Comparison of ENCODE assay signal across 21 mouse cellular contexts in genomic region chr9:21923036-21923435, GRCm38 (mm10). TPM values are rescaled to one million over a fixed set of nuclear protein-coding genes. Genes with fewer than 3 reads are reported as not detected.
DNase-seq lines count a peak whose midpoint lies in the region; ATAC-seq and TF ChIP-seq lines count a peak whose summit lies in the region.
"Had no signal": no experiment of that assay in that cellular context is flagged by ENCODE, and none has a peak within 500 bp of the region (broad histone marks: within the 10 kb centered on the region; RNA-seq: fewer than 3 reads in every experiment).

No protein-coding gene starts in this region.

- no peak overlapping the region for H3K4me3 ChIP-seq in heart, embryonic 12.5 days
- H3K4me3 ChIP-seq in kidney, embryonic 15.5 days (replicated peaks): no peak overlapping the region
- H3K4me3 ChIP-seq in kidney, embryonic 14.5 days (ENCODE audit: low read length): no peak overlapping the region
- no peak overlapping the region for H3K4me3 ChIP-seq in midbrain, embryonic 11.5 days (ENCODE audit: low read depth, low read length)
- no peak overlapping the region for H3K4me3 ChIP-seq in midbrain, postnatal 0 days (ENCODE audit: low read depth, low read length)
- H3K4me3 ChIP-seq: embryonic facial prominence, embryonic 15.5 days; forebrain, embryonic 10.5 days; hindbrain, embryonic 15.5 days; limb, embryonic 13.5 days; lung, embryonic 15.5 days had no signal

- intact Hi-C loops in heart, postnatal 36 days (cut with DNase I): no loop called here

- H3K27ac ChIP-seq in heart, embryonic 12.5 days (ENCODE audit: poor library complexity, severe bottlenecking): peak overlapping the region; percentile 91; the same call in 1 of the 2 replicates
- 0 out of 2 replicates have a peak overlapping the region, but pooled peaks have one; percentile 71 for H3K27ac ChIP-seq in kidney, embryonic 15.5 days
- H3K27ac ChIP-seq in kidney, embryonic 14.5 days (ENCODE audit: low read depth, low read length): no peak overlapping the region
- no peak overlapping the region for H3K27ac ChIP-seq in midbrain, embryonic 11.5 days (ENCODE audit: low read depth, low read length)
- no peak overlapping the region for H3K27ac ChIP-seq in midbrain, postnatal 0 days (ENCODE audit: low read depth, low read length)
- H3K27ac ChIP-seq: embryonic facial prominence, embryonic 15.5 days; forebrain, embryonic 10.5 days; hindbrain, embryonic 15.5 days; limb, embryonic 13.5 days had no signal

- DNase-seq in heart, postnatal 36 days: no peak
- DNase-seq in midbrain, embryonic 11.5 days (ENCODE audit: low spot score, missing footprints): peak; percentile 80
- no peak for DNase-seq in midbrain, postnatal 0 days (ENCODE audit: low spot score)
- no peak for DNase-seq in right cerebral cortex, postnatal 10 days (ENCODE audit: low spot score in 2 of 2)
- DNase-seq: cerebellum, adult 2 months; cerebellum, postnatal 36 days; forebrain, postnatal 0 days; midbrain, embryonic 14.5 days; retina, postnatal 1 day; right cerebral cortex, postnatal 4 days had no signal

- no peaks in the 10 kb centered on the region for H3K27me3 ChIP-seq in heart, embryonic 12.5 days (replicated peaks)
- H3K27me3 ChIP-seq in kidney, embryonic 15.5 days: no peaks in the 10 kb centered on the region
- no peaks in the 10 kb centered on the region for H3K27me3 ChIP-seq in kidney, embryonic 14.5 days (ENCODE audit: control insufficient read depth, insufficient read depth, low read length)
- no peaks in the 10 kb centered on the region; the same call in none of the 2 replicates for H3K27me3 ChIP-seq in midbrain, embryonic 11.5 days (ENCODE audit: control insufficient read depth, insufficient read depth, low read length)
- H3K27me3 ChIP-seq in midbrain, postnatal 0 days (ENCODE audit: insufficient read depth, low read length): no peaks in the 10 kb centered on the region
- H3K27me3 ChIP-seq: embryonic facial prominence, embryonic 15.5 days; hindbrain, embryonic 15.5 days; limb, embryonic 13.5 days; lung, embryonic 15.5 days had no signal

- no peak for TF ChIP-seq CTCF in midbrain, postnatal 0 days (IDR thresholded peaks at IDR 0.05)

- no peaks in the 10 kb centered on the region for H3K9me3 ChIP-seq in heart, embryonic 12.5 days (replicated peaks)
- no peaks in the 10 kb centered on the region for H3K9me3 ChIP-seq in kidney, embryonic 15.5 days (replicated peaks)
- H3K9me3 ChIP-seq in kidney, embryonic 14.5 days (ENCODE audit: control insufficient read depth, low read length): no peaks in the 10 kb centered on the region
- no peaks in the 10 kb centered on the region for H3K9me3 ChIP-seq in midbrain, embryonic 11.5 days (ENCODE audit: control insufficient read depth, low read length)
- no peaks in the 10 kb centered on the region for H3K9me3 ChIP-seq in midbrain, postnatal 0 days (ENCODE audit: low read length)
- H3K9me3 ChIP-seq: embryonic facial prominence, embryonic 15.5 days; forebrain, embryonic 10.5 days; hindbrain, embryonic 15.5 days; limb, embryonic 13.5 days; lung, embryonic 15.5 days had no signal

- no peaks in the 10 kb centered on the region; the same call in 1 of the 2 replicates for H3K36me3 ChIP-seq in heart, embryonic 12.5 days
- H3K36me3 ChIP-seq in kidney, embryonic 15.5 days: peaks cover 19% of the 10 kb centered on the region
- no peaks in the 10 kb centered on the region; the same call in 1 of the 2 replicates for H3K36me3 ChIP-seq in kidney, embryonic 14.5 days (ENCODE audit: control insufficient read depth, insufficient read depth, low read length)
- H3K36me3 ChIP-seq in midbrain, embryonic 11.5 days (ENCODE audit: control insufficient read depth, insufficient read depth, low read length): no peaks in the 10 kb centered on the region
- no peaks in the 10 kb centered on the region for H3K36me3 ChIP-seq in midbrain, postnatal 0 days (ENCODE audit: insufficient read depth, low read length)

- H3K4me1 ChIP-seq in heart, embryonic 12.5 days (replicated peaks): peaks cover 36% of the 10 kb centered on the region
- H3K4me1 ChIP-seq in kidney, embryonic 15.5 days: peaks cover 34% of the 10 kb centered on the region
- peaks cover 9% of the 10 kb centered on the region for H3K4me1 ChIP-seq in kidney, embryonic 14.5 days (ENCODE audit: control insufficient read depth, insufficient read depth, low read length)
- H3K4me1 ChIP-seq in midbrain, embryonic 11.5 days (ENCODE audit: control insufficient read depth, insufficient read depth, low read length): peaks cover 14% of the 10 kb centered on the region
- H3K4me1 ChIP-seq in midbrain, postnatal 0 days (ENCODE audit: insufficient read depth, low read length): peaks cover 8% of the 10 kb centered on the region; the same call in 1 of the 2 replicates

- 90% methylated on average over 4 of the region's 4 CpGs for WGBS in heart, embryonic 12.5 days
- WGBS in kidney, embryonic 15.5 days: 91% methylated on average over 4 of the region's 4 CpGs
- WGBS in kidney, embryonic 14.5 days: 92% methylated on average over 4 of the region's 4 CpGs
- WGBS in midbrain, embryonic 11.5 days: 93% methylated on average over 4 of the region's 4 CpGs
- 85% methylated on average over 4 of the region's 4 CpGs for WGBS in midbrain, postnatal 0 days

- H3K4me2 ChIP-seq in heart, embryonic 12.5 days: no peak overlapping the region
- H3K4me2 ChIP-seq in kidney, embryonic 15.5 days: no peak overlapping the region
- no peak overlapping the region for H3K4me2 ChIP-seq in kidney, embryonic 14.5 days (replicated peaks; ENCODE audit: low read depth, low read length)
- no peak overlapping the region for H3K4me2 ChIP-seq in midbrain, embryonic 11.5 days
- no peak overlapping the region for H3K4me2 ChIP-seq in midbrain, postnatal 0 days (ENCODE audit: low read depth, low read length, poor library complexity, severe bottlenecking)
- H3K4me2 ChIP-seq: embryonic facial prominence, embryonic 15.5 days; hindbrain, embryonic 15.5 days; limb, embryonic 13.5 days; lung, embryonic 15.5 days had no signal

- no peak for ATAC-seq in heart, embryonic 12.5 days (ENCODE audit: insufficient number of reproducible peaks, low FRiP score)
- no peak for ATAC-seq in kidney, embryonic 15.5 days (replicated peaks; ENCODE audit: low FRiP score)
- no peak for ATAC-seq in kidney, embryonic 14.5 days (ENCODE audit: low FRiP score, low TSS enrichment)
- no peak for ATAC-seq in midbrain, embryonic 11.5 days (ENCODE audit: low FRiP score)
- ATAC-seq in midbrain, postnatal 0 days (ENCODE audit: low FRiP score): no peak
- ATAC-seq: forebrain, postnatal 0 days; intestine, embryonic 16.5 days had no signal

- no peak overlapping the region for H3K9ac ChIP-seq in heart, embryonic 12.5 days
- H3K9ac ChIP-seq in kidney, embryonic 15.5 days: no peak overlapping the region
- H3K9ac ChIP-seq in kidney, embryonic 14.5 days (ENCODE audit: low read depth, low read length): no peak overlapping the region
- H3K9ac ChIP-seq in midbrain, embryonic 11.5 days (ENCODE audit: low read length): no peak overlapping the region
- H3K9ac ChIP-seq in midbrain, postnatal 0 days (replicated peaks; ENCODE audit: low read length, poor library complexity, severe bottlenecking): no peak overlapping the region
- H3K9ac ChIP-seq: embryonic facial prominence, embryonic 15.5 days; forebrain, postnatal 0 days; hindbrain, embryonic 15.5 days; limb, embryonic 13.5 days; lung, embryonic 15.5 days had no signal

RNA-seq across cellular contexts. Expression of gene Ccdc159, which starts 4.2 kb away (rescaled TPM):
- polyA plus RNA-seq in heart, embryonic 12.5 days (2016; fragmentation: Nextera tagmentation; extraction: Ambion mirVana): 2.7 and 3.8 TPM in 2 replicates
- total RNA-seq in heart, postnatal 36 days (2021): 1 to 10 TPM; 2.1 to 2.5 TPM
- polyA plus RNA-seq in kidney, embryonic 15.5 days (2015; fragmentation: Nextera tagmentation; extraction: Ambion mirVana): 5.5 and 5.9 TPM in 2 replicates
- polyA plus RNA-seq in kidney, embryonic 14.5 days (2014; fragmentation: Nextera tagmentation; extraction: Ambion mirVana): 3.4 and 4.0 TPM in 2 replicates
- polyA plus RNA-seq in midbrain, embryonic 11.5 days (2014; fragmentation: Nextera tagmentation; extraction: Ambion mirVana): 2.4 and 3.4 TPM in 2 replicates
- 6.6 and 12.2 TPM in 2 replicates for total RNA-seq in midbrain, postnatal 0 days (2014; rRNA removed)
- 4.7 and 5.2 TPM in 2 replicates for polyA plus RNA-seq in midbrain, postnatal 0 days (2015; fragmentation: Nextera tagmentation; extraction: Ambion mirVana)
- total RNA-seq: granulocyte monocyte progenitor cell, adult 5-6 weeks; neutrophil, adult 5-6 weeks had no signal

RNA-seq across cellular contexts. Expression of gene Tmem205, which starts 4.3 kb away (rescaled TPM):
- polyA plus RNA-seq in heart, embryonic 12.5 days (2016; fragmentation: Nextera tagmentation; extraction: Ambion mirVana): 38.3 and 38.4 TPM in 2 replicates
- 10 to 100 TPM; 57.0 to 58.5 TPM for total RNA-seq in heart, postnatal 36 days (2021)
- polyA plus RNA-seq in kidney, embryonic 15.5 days (2015; fragmentation: Nextera tagmentation; extraction: Ambion mirVana): 59.2 and 61.0 TPM in 2 replicates
- polyA plus RNA-seq in kidney, embryonic 14.5 days (2014; fragmentation: Nextera tagmentation; extraction: Ambion mirVana): 54.0 and 67.5 TPM in 2 replicates
- polyA plus RNA-seq in midbrain, embryonic 11.5 days (2014; fragmentation: Nextera tagmentation; extraction: Ambion mirVana): 30.6 and 35.7 TPM in 2 replicates
- 32.1 and 50.9 TPM in 2 replicates for total RNA-seq in midbrain, postnatal 0 days (2014; rRNA removed)
- polyA plus RNA-seq in midbrain, postnatal 0 days (2015; fragmentation: Nextera tagmentation; extraction: Ambion mirVana): 44.2 and 50.1 TPM in 2 replicates

RNA-seq across cellular contexts. Expression of gene Rab3d, which starts 5.0 kb away (rescaled TPM):
- polyA plus RNA-seq in heart, embryonic 12.5 days (2016; fragmentation: Nextera tagmentation; extraction: Ambion mirVana): 10.5 and 12.2 TPM in 2 replicates
- total RNA-seq in heart, postnatal 36 days (2021): 10 to 100 TPM; 12.4 to 13.4 TPM
- polyA plus RNA-seq in kidney, embryonic 15.5 days (2015; fragmentation: Nextera tagmentation; extraction: Ambion mirVana): 11.0 and 11.3 TPM in 2 replicates
- polyA plus RNA-seq in kidney, embryonic 14.5 days (2014; fragmentation: Nextera tagmentation; extraction: Ambion mirVana): 4.6 and 8.3 TPM in 2 replicates
- 7.8 and 9.1 TPM in 2 replicates for polyA plus RNA-seq in midbrain, embryonic 11.5 days (2014; fragmentation: Nextera tagmentation; extraction: Ambion mirVana)
- total RNA-seq in midbrain, postnatal 0 days (2014; rRNA removed): 15.9 and 26.0 TPM in 2 replicates
- 17.4 and 18.1 TPM in 2 replicates for polyA plus RNA-seq in midbrain, postnatal 0 days (2015; fragmentation: Nextera tagmentation; extraction: Ambion mirVana)

RNA-seq across cellular contexts. Expression of gene Plppr2, which starts 13.8 kb away (rescaled TPM):
- polyA plus RNA-seq in heart, embryonic 12.5 days (2016; fragmentation: Nextera tagmentation; extraction: Ambion mirVana): 8.2 and 8.4 TPM in 2 replicates
- 1 to 10 TPM; 1.7 to 2.7 TPM for total RNA-seq in heart, postnatal 36 days (2021)
- 7.9 and 11.3 TPM in 2 replicates for polyA plus RNA-seq in kidney, embryonic 15.5 days (2015; fragmentation: Nextera tagmentation; extraction: Ambion mirVana)
- polyA plus RNA-seq in kidney, embryonic 14.5 days (2014; fragmentation: Nextera tagmentation; extraction: Ambion mirVana): 7.0 and 9.2 TPM in 2 replicates
- polyA plus RNA-seq in midbrain, embryonic 11.5 days (2014; fragmentation: Nextera tagmentation; extraction: Ambion mirVana): 19.1 and 22.2 TPM in 2 replicates
- total RNA-seq in midbrain, postnatal 0 days (2014; rRNA removed): 129 and 165 TPM in 2 replicates
- 129 and 136 TPM in 2 replicates for polyA plus RNA-seq in midbrain, postnatal 0 days (2015; fragmentation: Nextera tagmentation; extraction: Ambion mirVana)
- total RNA-seq: neutrophil, adult 5-6 weeks had no signal

RNA-seq across cellular contexts. Expression of gene Swsap1, which starts 32.5 kb away (rescaled TPM):
- 4.8 and 5.8 TPM in 2 replicates for polyA plus RNA-seq in heart, embryonic 12.5 days (2016; fragmentation: Nextera tagmentation; extraction: Ambion mirVana)
- total RNA-seq in heart, postnatal 36 days (2021): 1 to 10 TPM; 5.8 to 8.0 TPM
- polyA plus RNA-seq in kidney, embryonic 15.5 days (2015; fragmentation: Nextera tagmentation; extraction: Ambion mirVana): 7.9 and 12.6 TPM in 2 replicates
- polyA plus RNA-seq in kidney, embryonic 14.5 days (2014; fragmentation: Nextera tagmentation; extraction: Ambion mirVana): 11.4 and 12.8 TPM in 2 replicates
- polyA plus RNA-seq in midbrain, embryonic 11.5 days (2014; fragmentation: Nextera tagmentation; extraction: Ambion mirVana): 20.3 and 22.3 TPM in 2 replicates
- total RNA-seq in midbrain, postnatal 0 days (2014; rRNA removed): 33.7 and 38.6 TPM in 2 replicates
- 7.1 and 8.0 TPM in 2 replicates for polyA plus RNA-seq in midbrain, postnatal 0 days (2015; fragmentation: Nextera tagmentation; extraction: Ambion mirVana)

Comparison
In these comparisons a context has a peak if more than half of its experiments do, and no peak if none do; other contexts are left out.
1. H3K27ac ChIP-seq: peak in heart, embryonic 12.5 days (single experiment) and kidney, embryonic 15.5 days (single experiment); none in kidney, embryonic 14.5 days (single experiment), midbrain, embryonic 11.5 days (single experiment) and midbrain, postnatal 0 days (single experiment).